Mouse (Mus musculus) olfactory bulb, adult 2 months (tissue): Measurements from ENCODE around the gene Hist1h2be. TPM values are rescaled to one million over a fixed set of nuclear protein-coding genes. Genes with fewer than 3 reads are reported as not detected.
"Not testable (repeated sequence)": the region's sequence is repeated elsewhere in the genome, so short reads cannot be mapped to it uniquely, and the experiment has no call there.

Experiments used
- H3K27ac ChIP-seq: fragments of 200-500 bp; 2 replicates; pipeline ENCODE4 v1.5.1; 2012; ENCODE audit warnings: low read depth, low read length; ENCODE audit not compliant: insufficient read depth
- H3K4me1 ChIP-seq: fragments of 200-500 bp; 2 replicates; pipeline ENCODE4 v1.6.1; 2012; ENCODE audit warnings: low read length; ENCODE audit not compliant: control insufficient read depth, insufficient read depth
- H3K4me3 ChIP-seq: fragments of 200-500 bp; 2 replicates; pipeline ENCODE4 v1.5.1; 2012; ENCODE audit warnings: mild to moderate bottlenecking, low read depth, low read length, moderate library complexity; ENCODE audit not compliant: insufficient read depth
- CTCF ChIP-seq: fragments of 200-500 bp; IDR thresholded peaks from 2 replicates; pipeline ENCODE4 v1.5.1; 2012; ENCODE audit warnings: low read depth, mild to moderate bottlenecking, low read length, moderate library complexity; ENCODE audit not compliant: insufficient read depth
- POLR2A ChIP-seq: fragments of 200-500 bp; IDR thresholded peaks from 2 replicates; pipeline ENCODE4 v1.6.1; 2012; ENCODE audit warnings: mild to moderate bottlenecking, low read depth, low read length, moderate library complexity; ENCODE audit not compliant: insufficient read depth
- WGBS: fragments of 180-500 bp; shearing (Covaris S2); methylation state at CpG from one replicate; pipeline ENCODE4 v1.1.7; 2018; 5-methylcytosine and 5-hydroxymethylcytosine counted together
- polyA plus RNA-seq: library from polyadenylated mRNA; stranded (reverse); fragments of >200 nt; gene quantifications from 2 replicates; pipeline ENCODE4 v1.2.4, GENCODE M21; 2012; ENCODE audit warnings: low replicate concordance; ENCODE audit not compliant: missing spikeins, insufficient read depth, insufficient read length

The Hist1h2be gene
- polyA plus RNA-seq, 1 experiment, result not detected

DNA sequence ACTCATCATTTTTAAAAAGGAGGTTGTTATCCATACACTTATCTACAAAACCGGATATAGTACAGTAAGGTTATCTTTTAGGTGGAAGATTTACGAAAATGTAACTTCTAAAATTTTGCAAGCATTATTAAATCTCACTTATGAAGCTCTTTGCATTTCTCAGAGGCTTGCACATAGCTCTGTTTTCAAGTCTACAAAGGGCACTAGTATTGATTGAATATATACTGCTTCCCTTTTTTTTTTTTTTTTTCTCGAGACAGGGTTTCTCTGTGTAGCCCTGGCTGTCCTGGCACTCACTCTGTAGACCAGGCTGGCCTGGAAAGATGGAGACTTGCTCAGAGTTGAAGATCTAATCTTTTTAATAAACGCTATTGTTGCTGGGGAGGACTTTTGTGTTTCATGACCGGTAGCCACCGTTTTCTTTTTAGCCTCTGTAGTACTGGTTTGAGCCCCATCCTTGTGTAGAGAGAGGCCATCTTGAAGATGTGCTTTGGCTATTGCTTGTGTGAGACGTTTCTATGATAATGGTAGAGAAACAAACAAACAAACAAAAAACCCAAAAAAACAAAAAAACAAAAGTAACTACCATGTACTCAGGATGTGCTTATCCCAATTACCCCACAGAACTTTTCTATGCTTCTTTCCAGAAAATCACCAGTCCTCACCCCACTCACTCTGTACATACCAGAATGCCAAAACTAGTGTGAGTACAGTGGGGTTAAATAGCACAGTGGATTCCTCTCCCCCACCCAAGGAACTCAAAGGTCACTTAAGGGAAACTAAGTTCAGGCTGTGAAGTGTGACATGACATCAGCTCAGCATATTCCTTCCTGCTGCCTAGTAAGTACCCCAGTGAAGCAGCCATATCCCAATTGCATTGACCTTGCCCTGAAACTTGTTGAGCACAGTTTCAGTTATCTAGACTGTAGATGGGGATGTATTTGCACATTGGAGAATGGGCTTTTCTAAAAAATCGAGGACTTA lies 68.7 kb downstream of the Hist1h2be start:
- peaks cover 3% of the 10 kb centered on the region; the same call in 1 of the 2 replicates for H3K4me1 ChIP-seq
- H3K4me3 ChIP-seq, result no peak overlapping the region
- H3K27ac ChIP-seq, result no peak overlapping the region
- TF ChIP-seq POLR2A (no peak), CTCF (no peak)
- 36% methylated on average over 8 of the region's 8 CpGs for WGBS

DNA sequence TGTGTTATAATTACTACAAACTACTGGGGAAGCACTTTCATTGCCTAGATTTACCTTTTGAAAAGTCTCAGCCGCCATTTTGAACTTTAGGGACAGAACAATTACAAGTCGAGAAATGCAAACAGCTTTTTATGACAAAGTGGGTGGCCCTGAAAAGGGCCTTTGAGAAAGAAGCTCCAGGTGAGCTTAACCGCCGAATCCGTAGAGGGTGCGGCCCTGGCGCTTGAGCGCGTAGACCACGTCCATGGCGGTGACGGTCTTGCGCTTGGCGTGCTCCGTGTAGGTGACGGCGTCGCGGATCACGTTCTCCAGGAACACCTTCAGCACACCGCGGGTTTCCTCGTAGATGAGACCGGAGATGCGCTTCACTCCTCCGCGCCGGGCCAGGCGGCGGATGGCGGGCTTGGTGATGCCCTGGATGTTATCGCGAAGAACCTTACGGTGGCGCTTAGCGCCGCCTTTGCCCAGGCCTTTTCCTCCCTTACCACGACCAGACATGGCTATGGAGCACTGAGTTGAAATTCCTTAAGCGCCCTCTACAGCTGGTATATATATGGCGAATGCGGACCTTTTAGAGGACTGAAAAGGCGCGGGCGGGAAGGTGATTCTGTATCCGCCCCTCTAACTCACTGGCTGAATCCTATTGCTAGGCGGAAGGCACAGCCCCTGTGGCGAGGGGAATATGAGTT lies 69.6 kb downstream of the Hist1h2be start, which contains the start of gene Hist1h4f:
TSS of gene Hist1h4f (minus strand) at position 503 of the 689 bp plus-strand sequence.
- not testable (repeated sequence) for H3K4me1 ChIP-seq
- Histone ChIP-seq H3K4me3 (peak within 1 kb of the TSS; percentile 53), H3K27ac (peak within 1 kb of the TSS; percentile 82)
- peak; percentile 78 for TF ChIP-seq POLR2A
- WGBS, result under 1% methylated on average over 47 of the region's 47 CpGs

DNA sequence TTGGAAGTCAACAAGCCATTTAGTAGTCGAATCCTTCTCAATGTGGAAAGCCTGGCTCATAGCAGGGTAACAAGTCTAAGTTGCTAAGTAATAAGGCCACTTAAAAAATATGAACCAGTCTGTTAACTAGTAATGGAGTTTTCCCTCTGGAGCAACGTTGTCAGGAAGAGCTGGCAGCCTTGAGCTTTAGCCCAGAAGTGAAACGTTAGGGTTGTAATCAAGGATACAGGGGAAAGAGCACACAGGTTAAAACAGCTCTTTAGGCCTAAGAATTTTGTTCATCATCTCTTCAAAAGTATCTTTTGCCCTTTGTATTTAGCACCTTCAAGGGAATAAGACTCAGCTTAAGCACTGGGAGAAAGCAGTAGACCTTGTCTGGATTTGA lies 70.2 kb downstream of the Hist1h2be start:
- Histone ChIP-seq H3K4me1 (peaks cover 3% of the 10 kb centered on the region; the same call in 1 of the 2 replicates), H3K27ac (no peak overlapping the region), H3K4me3 (no peak overlapping the region)
- TF ChIP-seq POLR2A (no peak), CTCF (no peak)
- 7% methylated on average over 3 of the region's 3 CpGs for WGBS

DNA sequence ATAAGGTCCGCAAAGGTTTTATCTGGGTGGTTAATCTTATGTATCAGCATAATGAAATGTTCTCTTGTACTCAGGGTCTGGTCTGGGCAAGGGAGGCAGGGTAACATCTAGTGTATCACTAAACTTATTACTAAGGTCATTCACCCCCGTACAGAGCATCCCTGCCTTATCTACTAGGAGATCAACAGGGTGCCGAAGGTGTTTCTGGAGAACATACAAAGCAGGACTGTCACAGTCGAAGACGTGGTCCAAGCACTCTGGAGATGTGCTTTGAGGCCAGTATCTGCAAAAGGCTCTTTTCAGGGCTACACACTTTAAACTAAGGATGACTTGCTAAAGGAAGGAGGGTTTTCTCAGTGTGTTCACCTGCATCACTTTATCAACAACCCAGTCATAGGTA lies 74.2 kb downstream of the Hist1h2be start:
- Histone ChIP-seq H3K4me3 (no peak overlapping the region), H3K27ac (no peak overlapping the region), H3K4me1 (no peaks in the 10 kb centered on the region)
- WGBS, result 77% methylated on average over 5 of the region's 5 CpGs
- TF ChIP-seq POLR2A, result no peak
- TF ChIP-seq CTCF, result no peak

DNA sequence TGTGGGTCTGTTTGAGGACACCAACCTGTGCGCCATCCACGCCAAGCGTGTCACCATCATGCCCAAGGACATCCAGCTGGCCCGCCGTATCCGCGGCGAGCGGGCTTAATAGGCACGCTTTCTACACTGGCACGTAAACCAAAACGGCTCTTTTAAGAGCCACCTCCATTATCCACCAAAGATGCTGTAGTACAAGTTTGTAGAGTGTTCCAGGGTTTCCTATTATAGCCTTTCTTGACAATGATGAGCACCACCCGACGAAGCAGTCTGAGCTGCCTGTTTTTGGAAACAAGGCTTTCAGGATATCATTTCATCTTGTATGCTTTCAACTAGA lies 76.2 kb downstream of the Hist1h2be start:
- WGBS, result 0% methylated on average over 13 of the region's 14 CpGs
- 0 out of 2 replicates have a peak overlapping the region, but pooled peaks have one; percentile 75 for H3K27ac ChIP-seq
- H3K4me3 ChIP-seq, result peak overlapping the region; percentile 70
- H3K4me1 ChIP-seq, result not testable (repeated sequence)

DNA sequence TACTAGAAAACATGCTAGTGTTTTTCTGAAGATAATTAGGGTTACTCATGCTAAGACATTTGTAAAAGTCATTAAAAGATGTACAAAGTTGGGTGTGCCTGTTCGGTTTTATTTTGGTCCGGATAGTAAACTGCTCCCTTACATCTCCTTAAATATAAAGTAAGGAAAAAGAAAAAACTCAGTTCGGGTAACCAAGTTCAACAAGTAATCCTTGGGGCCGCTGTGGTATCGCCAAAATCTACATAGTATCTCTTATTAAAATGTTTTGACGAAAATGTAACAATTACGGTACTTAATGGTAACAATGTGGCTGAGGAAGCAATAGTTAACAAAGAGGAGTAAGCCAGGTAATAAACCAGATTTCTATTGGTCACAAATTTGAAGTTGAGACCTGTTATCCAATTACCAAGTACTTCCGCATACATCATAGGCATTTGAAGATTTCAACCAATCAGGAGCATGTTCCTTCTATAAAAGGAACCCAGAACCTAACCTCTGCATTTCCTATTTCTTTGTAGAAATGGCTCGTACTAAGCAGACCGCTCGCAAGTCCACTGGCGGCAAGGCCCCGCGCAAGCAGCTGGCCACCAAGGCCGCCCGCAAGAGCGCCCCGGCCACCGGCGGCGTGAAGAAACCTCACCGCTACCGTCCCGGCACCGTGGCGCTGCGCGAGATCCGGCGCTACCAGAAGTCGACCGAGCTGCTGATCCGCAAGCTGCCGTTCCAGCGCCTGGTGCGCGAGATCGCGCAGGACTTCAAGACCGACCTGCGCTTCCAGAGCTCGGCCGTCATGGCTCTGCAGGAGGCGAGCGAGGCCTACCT lies 76.7 kb downstream of the Hist1h2be start, which contains the start of gene Hist1h3f:
TSS of gene Hist1h3f (plus strand) at position 88 of the 822 bp plus-strand sequence.
- Histone ChIP-seq H3K4me3 (peak within 1 kb of the TSS; percentile 70), H3K27ac (peak within 1 kb of the TSS; percentile 75; the same call in 1 of the 2 replicates), H3K4me1 (no peaks in the 10 kb centered on the region)
- WGBS, result under 1% methylated on average over 33 of the region's 45 CpGs
- TF ChIP-seq POLR2A, result peak; percentile 81
- TF ChIP-seq CTCF, result no peak

DNA sequence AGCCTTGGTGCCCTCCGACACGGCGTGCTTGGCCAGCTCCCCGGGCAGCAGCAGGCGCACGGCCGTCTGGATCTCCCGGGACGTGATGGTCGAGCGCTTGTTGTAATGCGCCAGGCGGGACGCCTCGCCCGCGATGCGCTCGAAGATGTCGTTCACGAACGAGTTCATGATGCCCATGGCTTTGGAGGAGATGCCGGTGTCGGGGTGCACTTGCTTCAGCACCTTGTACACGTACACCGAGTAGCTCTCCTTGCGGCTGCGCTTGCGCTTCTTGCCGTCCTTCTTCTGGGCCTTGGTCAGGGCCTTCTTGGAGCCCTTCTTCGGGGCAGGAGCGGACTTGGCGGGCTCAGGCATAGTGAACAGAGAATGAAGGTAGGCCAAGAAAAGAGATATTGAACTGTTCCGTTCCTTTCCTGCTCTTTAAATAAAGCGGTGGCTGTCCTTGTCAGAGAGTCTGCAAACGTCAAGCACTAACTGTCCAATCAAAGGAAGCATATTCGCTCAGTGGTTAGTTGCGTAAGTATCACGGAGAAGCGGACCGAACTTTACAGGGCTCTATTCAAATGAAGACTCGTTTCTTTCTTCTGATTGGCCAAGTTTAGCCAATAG lies 77.8 kb downstream of the Hist1h2be start, which contains the start of gene Hist1h2bh:
TSS of gene Hist1h2bh (minus strand) at position 394 of the 609 bp plus-strand sequence.
- under 1% methylated on average over 42 of the region's 42 CpGs for WGBS
- Histone ChIP-seq H3K27ac (0 out of 2 replicates have a peak within 1 kb of the TSS, but pooled peaks have one; percentile 40), H3K4me3 (peak within 1 kb of the TSS; percentile 62)
- H3K4me1 ChIP-seq, result not testable (repeated sequence)

DNA sequence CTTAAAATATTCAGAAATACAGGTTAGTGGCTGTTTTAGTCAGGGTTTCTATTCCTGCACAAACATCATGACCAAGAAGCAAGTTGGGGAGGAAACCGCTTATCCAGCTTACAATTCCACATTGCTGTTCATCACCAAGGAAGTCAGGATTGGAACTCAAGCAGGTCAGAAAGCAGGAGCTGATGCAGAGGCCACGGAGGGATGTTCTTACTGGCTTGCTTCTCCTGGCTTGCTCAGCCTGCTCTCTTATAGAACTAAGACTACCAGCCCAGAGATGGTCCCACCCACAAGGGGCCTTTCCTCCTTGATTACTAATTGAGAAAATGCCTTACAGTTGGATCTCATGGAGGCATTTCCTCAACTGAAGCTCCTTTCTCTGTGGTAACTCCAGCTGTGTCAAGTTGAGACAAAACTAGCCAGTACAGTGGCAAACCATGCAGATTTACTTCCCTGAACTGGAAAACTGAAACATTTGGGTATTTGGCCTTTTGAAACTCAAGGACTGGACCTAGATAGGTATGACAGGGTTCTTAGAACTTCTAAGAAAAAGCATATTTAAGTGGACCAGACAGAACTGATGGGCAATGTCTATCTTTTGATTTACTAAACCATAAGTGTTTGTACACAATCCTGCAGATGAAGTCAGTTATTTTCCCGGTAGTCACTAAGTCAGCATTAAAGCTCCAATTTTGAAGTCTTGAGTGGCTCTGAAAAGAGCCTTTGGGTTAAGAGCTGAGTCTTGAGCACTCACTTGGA lies 78.5 kb downstream of the Hist1h2be start:
- not testable (repeated sequence) for H3K4me1 ChIP-seq
- 8% methylated on average over 3 of the region's 3 CpGs for WGBS
- H3K27ac ChIP-seq, result 0 out of 2 replicates have a peak overlapping the region, but pooled peaks have one; percentile 40
- peak overlapping the region; percentile 62 for H3K4me3 ChIP-seq
